In genomic region chr4:140547488-140547887, GRCm38 (mm10) we compare ENCODE assay signal across 9 mouse cellular contexts.
DNase-seq lines count a peak whose midpoint lies in the region; TF ChIP-seq lines count a peak whose summit lies in the region.
"Had no signal": no experiment of that assay in that cellular context is flagged by ENCODE, and none has a peak within 500 bp of the region (broad histone marks: within the 10 kb centered on the region; RNA-seq: fewer than 3 reads in every experiment).

No protein-coding gene starts in this region.

- no peak overlapping the region for H3K4me3 ChIP-seq in thymus, adult 2 months (ENCODE audit: control insufficient read depth, insufficient read depth, low read length)
- H3K4me3 ChIP-seq in lung, adult 2 months (replicated peaks; ENCODE audit: extremely low read depth, low read depth, low read length), result no peak overlapping the region
- no peak overlapping the region for H3K4me3 ChIP-seq in olfactory bulb, adult 2 months (ENCODE audit: insufficient read depth, low read depth, low read length)
- H3K4me3 ChIP-seq: embryonic facial prominence, embryonic 12.5 days had no signal

- peak; percentile 58 for DNase-seq in thymus, adult 2 months
- DNase-seq in thymus, adult 18-20 months, result no peak
- DNase-seq in cerebellum, adult 9-11 months, result peak; percentile 84
- peak; percentile 55 to 67 for DNase-seq in frontal cortex, postnatal 36 days (ENCODE audit: low spot score in 2 of 2)
- DNase-seq in kidney, adult 9 months, result peak; percentile 53
- peak; percentile 61 for DNase-seq in lung, adult 2 months
- peak; percentile 72 for DNase-seq in urinary bladder, postnatal 25 days (ENCODE audit: low spot score)

- peak; percentile 80 for TF ChIP-seq CTCF in thymus, adult 2 months (IDR thresholded peaks at IDR 0.05; ENCODE audit: borderline replicate concordance, control insufficient read depth, extremely low read depth, insufficient read depth, low read length, poor library complexity)
- peak; percentile 85 for TF ChIP-seq CTCF in lung, adult 2 months (IDR thresholded peaks at IDR 0.05; ENCODE audit: insufficient read depth, low read length)
- peak; percentile 75 for TF ChIP-seq CTCF in olfactory bulb, adult 2 months (IDR thresholded peaks at IDR 0.05; ENCODE audit: insufficient read depth, low read depth, low read length)

- no peaks in the 10 kb centered on the region; the same call in 1 of the 2 replicates for H3K27me3 ChIP-seq in thymus, adult 2 months (ENCODE audit: control insufficient read depth, insufficient read depth, low read length)
- H3K27me3 ChIP-seq: embryonic facial prominence, embryonic 12.5 days had no signal

- H3K27ac ChIP-seq in thymus, adult 2 months (ENCODE audit: control insufficient read depth, insufficient read depth, low read length), result no peak overlapping the region
- no peak overlapping the region for H3K27ac ChIP-seq in olfactory bulb, adult 2 months (ENCODE audit: insufficient read depth, low read depth, low read length)
- H3K27ac ChIP-seq: embryonic facial prominence, embryonic 12.5 days had no signal

- WGBS in thymus, adult 2 months, result 63% methylated on average over 7 of the region's 7 CpGs
- WGBS in lung, adult 2 months, result 29% methylated on average over 7 of the region's 7 CpGs
- WGBS in olfactory bulb, adult 2 months, result 27% methylated on average over 7 of the region's 7 CpGs

- TF ChIP-seq POLR2A in thymus, adult 2 months (IDR thresholded peaks at IDR 0.05; ENCODE audit: control insufficient read depth, extremely low read depth, insufficient read depth, low read length, poor library complexity), result no peak
- TF ChIP-seq POLR2A in lung, adult 2 months (IDR thresholded peaks at IDR 0.05; ENCODE audit: borderline replicate concordance, extremely low read depth, low read depth, low read length), result no peak
- no peak for TF ChIP-seq POLR2A in olfactory bulb, adult 2 months (IDR thresholded peaks at IDR 0.05; ENCODE audit: insufficient read depth, low read depth, low read length)

- H3K4me1 ChIP-seq in thymus, adult 2 months (replicated peaks; ENCODE audit: control insufficient read depth, insufficient read depth, low read length), result no peaks in the 10 kb centered on the region
- no peaks in the 10 kb centered on the region; the same call in 1 of the 2 replicates for H3K4me1 ChIP-seq in lung, adult 2 months (ENCODE audit: control insufficient read depth, insufficient read depth, low read length)
- peaks cover 11% of the 10 kb centered on the region for H3K4me1 ChIP-seq in olfactory bulb, adult 2 months (ENCODE audit: control insufficient read depth, insufficient read depth, low read length)
- H3K4me1 ChIP-seq: embryonic facial prominence, embryonic 12.5 days had no signal

- H3K36me3 ChIP-seq in thymus, adult 2 months (ENCODE audit: control insufficient read depth, insufficient read depth, low read length), result no peaks in the 10 kb centered on the region

Comparison
In these comparisons a context has a peak if more than half of its experiments do, and no peak if none do; other contexts are left out.
1. DNase-seq: peak in thymus, adult 2 months (single experiment), cerebellum, adult 9-11 months (single experiment), frontal cortex, postnatal 36 days (2 of 2), kidney, adult 9 months (single experiment), lung, adult 2 months (single experiment) and urinary bladder, postnatal 25 days (single experiment); none in thymus, adult 18-20 months (0 of 2).
2. Peak in every context shown above with its lines, with median percentiles within 50 percentile points of each other: CTCF ChIP-seq.